Mouse (Mus musculus): ENCODE measurements around the gene Pik3r1.

Pik3r1 gene

DNA sequence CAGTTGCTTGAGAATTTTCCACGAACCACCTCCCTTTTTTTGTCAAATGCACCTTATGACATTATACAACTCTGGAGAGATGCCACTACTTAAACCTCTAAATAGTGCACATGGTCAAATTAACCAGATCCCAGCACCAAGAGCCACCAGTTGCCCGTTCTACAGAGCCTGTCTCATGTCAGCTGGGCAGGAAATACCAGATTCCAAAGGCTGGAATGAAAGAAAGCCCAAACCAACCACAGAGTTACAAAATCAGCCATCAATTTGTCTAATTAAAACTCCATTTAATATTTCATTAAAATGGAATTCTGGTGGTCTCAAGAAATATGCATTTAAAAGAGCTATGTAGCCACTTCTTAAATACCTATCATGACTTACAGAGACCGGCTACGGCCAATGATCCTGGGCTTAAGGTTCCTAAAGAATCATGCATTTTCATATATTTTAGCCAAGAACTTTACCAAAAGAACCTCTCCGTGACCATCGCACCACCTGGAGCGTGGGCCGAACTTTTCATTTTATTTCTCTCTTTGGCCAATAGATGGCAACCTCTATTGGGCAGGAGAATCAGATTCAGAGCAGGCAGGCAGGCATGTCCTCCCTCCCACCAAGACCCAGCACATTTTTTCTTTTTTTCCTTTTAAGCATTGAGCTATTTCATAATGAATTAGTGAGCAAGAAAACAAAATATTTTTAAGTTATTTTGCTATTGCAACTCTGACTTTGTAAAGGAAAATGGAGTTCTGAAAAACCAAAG lies 32.5 kb downstream of the Pik3r1 start:
- no peak for DNase-seq

DNA sequence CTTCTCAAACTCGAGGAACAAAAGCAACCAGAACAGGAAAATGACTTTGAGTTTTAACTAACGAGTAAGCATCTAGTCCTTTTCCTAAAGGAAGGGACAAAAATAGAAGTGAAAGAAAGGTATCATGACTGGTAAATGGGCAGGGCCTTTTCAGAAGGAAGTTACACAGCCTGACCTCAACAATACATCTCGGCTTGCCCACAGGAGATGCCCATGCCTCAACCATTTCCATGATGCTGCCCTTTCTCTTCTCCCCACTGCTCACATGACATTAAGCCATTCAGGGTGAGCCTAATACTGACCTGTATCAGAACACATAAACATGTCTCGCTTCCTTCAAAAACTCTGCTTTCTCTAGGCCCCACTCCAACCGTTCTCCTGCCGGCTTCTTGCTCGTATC lies 33.8 kb downstream of the Pik3r1 start:
- no peak for DNase-seq

DNA sequence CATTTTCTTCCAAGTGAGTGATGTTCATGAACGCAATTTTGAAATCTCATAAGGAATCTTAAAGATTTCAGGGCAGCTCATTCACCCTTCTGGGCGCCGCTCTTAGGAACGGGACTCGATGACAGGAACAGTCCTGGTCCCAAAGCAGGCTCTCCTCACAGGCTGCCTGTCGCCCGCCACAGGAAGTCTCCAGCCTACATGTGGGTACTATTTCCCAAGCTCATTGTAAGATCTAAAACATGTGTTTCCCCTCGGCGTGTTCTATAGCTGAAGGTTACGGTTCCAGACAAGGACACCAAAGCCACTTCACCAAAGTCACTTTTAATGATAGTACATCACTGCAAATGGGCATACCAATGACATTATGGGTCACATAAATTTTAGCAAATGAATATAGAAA lies 35.3 kb downstream of the Pik3r1 start:
- no peak for DNase-seq

DNA sequence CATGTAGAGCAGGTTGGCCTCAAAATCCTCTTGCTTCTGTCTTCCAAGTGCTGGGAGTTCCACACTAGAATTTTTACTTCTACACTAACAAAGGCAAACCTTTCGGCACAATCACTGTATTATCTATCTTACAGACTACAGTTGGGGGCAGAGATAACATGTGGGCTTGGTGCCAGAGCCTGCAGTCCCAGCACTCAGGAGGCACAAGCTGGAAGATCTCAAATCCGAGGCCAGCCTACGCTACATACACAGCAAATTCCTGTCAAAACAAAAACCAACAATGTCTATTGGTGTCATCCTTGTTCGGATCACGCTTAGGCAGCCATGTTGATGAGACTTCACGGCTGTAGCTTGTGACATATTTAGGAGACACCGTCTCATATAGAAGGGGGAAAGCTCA lies 36.2 kb downstream of the Pik3r1 start:
- no peak for DNase-seq

DNA sequence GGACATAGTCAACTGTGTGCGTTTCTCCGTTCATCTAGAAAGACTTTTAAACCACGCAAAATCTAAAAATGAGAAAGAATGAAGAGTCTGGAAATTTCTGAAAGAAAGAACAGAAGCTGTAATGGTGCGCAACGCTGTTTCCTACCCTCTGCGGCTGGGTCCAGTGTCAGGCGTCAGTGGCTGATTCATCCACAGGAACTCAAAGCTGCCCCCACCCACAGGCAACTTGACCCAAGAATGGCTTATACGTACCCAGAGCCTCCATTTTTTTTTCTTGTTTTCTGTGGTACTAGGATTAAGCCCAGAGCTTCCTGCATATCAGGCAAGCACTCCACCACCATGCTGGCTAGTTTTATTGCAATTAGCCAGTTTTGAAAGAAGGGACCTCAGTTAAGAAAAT lies 37.7 kb downstream of the Pik3r1 start:
- no peak for DNase-seq

DNA sequence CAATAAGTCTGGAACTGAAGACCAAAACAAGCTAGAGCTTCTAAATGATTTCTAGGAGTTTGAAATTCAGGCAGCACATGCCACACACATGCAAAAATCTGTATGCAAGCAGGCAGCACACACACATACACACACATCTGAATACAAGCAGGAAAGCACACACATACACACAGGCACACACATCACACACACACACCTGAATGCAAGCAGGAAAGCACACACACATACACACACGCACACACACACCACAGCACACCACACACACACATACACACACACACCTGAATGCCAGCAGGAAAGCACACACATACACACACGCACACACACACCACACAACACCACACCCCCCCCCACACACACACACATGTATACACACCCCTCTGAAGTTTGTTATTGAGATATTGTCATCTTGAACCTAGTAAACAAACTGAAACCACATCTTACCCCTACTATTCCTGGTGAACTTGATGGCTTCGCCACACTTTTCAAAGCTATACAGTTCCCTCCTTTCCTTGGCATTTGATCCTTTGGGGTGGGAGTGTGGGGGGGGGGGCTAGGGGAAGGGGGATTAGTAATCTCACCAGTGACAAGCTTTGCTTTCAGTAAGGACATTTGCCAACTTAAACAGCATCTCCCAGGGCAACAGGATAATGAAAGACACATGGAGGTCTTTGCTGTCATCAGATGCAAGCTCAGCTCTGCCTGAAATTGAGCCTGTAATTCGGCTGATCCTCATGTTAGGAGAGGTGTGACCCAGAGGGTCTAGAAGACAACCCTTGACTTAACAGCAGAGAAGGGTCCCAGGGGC lies 38.6 kb downstream of the Pik3r1 start:
- no peak for DNase-seq

DNA sequence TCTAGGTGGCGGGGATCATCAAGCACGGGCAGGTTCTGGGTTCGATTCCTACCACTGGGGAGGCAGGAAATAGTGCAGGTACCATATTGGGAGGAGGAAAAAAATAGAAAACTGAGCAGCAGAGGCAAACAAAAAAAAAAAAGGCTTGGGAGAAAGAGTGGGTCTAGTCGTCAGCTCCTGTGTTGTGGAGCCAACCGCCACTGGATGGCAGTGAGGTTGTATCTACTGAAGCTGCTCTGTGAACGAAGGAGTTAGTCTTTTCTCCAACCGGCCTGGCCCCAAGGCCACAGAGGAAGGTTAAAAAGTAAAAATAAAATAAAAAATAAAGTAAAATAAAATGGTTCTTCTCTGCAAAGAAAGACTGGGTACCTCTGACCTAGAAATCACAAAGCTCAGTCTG lies 39.2 kb downstream of the Pik3r1 start:
- DNase-seq = no peak

DNA sequence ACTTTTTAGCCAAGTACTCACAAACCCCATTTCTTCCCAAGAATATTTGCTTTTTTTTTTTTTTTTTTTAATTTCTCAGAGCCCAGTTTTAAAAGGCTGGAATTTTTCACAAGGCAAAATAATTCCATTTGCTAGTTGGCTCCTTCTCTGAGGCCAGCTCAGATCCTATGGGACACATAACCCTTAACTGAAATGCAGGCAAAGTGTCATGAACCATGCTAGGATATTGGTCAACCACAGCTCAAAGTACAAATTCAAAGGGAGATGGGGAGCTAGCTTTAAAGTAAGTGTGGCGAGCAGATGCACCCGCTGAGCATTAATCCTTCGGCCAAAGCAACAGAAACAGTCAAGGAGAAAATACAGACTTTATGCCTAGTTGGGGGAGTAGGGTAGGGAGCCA lies 39.7 kb downstream of the Pik3r1 start:
- DNase-seq = no peak

DNA sequence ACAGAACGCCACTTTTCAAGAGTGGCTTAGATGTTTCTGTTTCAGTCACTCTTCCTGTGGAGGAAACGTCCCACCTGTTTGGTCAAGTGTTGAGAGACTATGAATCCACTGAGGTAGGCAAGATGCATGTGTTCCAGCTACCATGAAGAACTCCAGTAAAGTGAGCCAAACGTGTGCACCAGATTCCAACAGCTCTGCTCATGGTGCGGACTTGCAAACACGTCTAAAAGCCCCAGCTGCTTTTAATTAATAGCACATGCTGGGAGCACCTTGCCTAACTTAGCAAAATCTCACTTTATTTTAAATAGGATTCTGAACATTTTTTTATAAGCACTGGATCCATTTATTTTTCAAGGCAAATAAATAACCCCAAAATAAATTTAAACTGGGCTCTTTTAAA lies 40.2 kb downstream of the Pik3r1 start:
- DNase-seq = no peak

DNA sequence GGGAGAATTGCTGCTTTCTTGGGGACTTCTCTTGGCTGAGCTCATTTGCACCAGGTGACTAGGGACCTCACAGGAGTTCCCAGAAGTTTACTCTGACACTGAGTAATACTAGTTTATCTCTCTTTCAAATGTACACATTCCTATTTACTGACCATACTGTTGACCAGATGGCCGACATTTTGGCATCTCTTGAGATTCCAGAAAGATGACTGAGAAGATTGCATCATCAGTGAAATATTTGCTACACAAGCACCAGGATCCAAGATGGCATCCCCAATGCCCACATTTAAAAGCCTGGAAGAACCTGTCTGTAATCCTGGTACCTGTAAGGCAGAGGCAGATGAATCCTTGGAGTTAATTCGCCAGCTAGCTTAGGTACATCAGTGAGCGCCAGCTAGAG lies 41.1 kb downstream of the Pik3r1 start:
- no peak for DNase-seq

DNA sequence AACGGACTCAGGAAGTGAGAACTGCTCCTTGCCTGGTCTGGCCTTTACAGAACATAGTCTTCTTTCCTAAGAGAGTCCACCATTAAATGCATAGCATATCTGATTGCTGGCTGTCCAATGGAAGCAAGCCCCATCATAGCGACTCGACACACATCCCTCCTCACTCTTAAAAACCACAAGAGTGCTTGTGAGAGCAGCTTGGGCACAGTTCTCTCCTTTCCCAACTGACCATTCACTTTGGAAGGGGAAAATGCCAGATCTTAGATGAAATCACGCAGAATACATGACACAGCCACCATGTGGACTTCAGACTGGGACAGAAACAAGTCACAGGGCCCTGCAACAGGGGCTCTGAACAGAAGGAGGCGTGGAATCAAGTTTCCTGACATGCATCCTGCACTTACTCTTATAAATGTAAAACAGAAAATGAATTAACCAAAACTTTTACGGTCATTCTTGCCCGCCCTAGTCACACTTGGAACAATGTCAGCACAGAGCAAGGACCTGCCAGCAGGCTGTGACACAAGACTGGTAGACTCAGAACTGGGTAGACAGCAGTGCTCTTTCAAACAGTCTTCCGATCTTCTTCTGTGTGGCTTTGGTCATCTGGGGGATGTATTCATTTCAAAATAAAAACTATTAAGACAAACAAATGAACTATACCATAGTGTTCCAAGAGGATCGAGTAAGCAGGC lies 46.0 kb downstream of the Pik3r1 start:
- no peak for DNase-seq

DNA sequence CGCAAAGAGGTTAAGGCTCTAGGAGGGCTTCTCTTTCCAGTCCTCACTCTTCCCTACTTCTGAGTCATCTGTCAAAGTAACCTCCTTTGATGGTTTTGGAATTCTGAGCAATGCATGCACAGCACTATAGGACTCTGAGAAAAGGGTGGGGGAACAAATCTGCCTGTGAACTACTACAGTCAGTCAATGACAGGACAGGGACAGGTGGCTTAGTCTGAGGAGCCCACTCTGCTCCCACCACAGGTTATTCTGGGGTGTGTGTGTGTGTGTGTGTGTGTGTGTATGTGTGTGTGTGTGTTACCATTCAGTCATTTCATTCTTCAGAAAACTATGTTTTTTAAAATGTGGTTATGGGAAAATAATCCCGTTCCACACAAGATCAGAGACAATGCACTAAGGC lies 46.9 kb downstream of the Pik3r1 start:
- no peak for DNase-seq

DNA sequence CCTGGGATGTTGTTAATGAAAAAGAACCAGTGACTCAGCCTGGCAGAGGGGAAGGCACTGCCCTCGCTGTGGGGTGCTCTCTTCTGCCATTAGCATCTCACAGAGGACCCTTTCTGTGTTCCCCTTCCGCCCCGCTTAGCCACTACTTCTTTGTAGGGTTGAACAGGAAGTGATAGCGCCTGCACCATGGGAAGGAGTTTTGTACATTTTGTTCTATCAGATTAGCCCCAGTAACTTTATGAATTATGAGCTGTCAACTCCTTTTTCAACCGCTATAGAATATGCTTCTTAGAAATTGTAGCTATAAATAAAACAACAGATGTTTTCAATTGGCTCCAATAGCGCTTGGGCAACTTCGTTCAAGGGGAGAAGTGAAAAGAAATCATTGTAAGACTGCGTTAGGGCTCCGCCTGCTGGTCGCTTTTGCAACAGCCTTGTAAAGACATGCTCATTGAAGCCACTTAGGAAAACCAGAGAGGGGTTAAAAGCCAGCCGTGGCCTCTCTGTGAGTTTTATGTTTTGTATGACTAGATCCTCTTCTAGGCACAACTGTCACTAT lies 48.6 kb downstream of the Pik3r1 start:
- peak; percentile 88 for DNase-seq

DNA sequence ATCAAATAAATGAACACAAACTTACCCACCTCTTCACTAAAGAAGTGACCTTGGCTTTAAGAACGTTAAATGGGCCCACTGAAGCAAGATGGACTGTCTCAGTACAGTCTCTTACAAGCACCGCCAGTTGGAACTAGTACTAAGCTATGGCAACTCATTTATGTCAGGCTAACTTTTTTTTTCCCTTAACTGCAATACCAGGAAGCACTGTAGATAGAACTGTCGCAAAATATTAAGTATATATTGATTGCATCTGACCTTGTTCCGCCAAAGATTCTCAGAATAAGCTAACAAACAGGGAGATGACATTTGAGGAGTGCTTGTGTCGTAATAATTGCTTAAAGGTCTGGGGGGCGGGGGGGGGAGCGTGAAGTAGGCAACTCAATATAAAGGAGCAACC lies 49.3 kb downstream of the Pik3r1 start:
- DNase-seq = no peak

DNA sequence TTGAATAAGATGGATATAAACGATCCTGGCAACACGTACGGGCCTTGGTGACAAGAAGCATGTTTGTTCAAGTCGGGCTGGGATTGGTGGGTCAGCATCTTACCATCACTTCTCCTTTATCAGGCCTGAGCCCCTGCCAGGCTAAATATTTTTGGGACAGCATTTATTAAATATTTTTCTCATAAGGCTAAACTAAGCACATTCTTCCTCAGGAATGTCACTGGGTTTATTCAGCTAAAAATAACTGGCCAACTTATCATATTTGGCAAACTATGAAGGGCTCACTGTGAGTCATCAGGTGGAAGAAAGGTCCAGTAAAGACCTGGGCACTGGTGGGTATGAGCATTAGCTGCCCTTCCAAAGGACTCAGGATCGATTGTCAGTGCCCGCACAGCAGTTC lies 50.2 kb downstream of the Pik3r1 start:
- DNase-seq = no peak

DNA sequence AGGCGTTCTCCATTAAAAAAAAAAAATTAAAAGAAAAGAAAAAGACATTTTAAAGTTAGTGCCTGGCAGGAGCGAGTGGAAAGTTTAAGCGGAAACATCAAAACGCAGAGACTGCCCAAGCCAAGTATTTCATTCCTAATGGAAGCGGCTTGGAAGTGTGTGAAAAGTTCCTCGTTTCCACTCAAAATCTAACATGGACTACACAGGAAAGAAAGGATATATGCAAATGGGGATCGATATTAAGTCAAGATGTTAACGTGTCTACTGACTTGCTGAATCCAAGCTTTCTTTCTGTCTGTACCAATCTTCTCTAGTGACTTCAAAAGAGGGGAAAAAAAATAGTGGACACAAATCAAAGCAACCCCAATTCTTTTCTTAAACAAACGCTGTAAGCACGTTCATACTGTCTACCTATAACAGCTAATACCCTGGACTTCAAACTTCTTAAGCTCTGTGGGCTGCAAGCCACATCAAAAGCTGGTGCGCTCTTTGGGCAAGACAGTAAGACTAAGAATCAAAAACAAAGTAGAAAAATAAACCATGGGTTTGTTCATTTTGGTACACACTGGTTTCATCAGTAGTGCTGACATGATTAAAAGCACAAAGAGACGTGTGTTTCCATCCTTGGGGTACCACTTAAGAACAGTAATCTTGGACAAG lies 54.5 kb downstream of the Pik3r1 start:
- no peak for DNase-seq

DNA sequence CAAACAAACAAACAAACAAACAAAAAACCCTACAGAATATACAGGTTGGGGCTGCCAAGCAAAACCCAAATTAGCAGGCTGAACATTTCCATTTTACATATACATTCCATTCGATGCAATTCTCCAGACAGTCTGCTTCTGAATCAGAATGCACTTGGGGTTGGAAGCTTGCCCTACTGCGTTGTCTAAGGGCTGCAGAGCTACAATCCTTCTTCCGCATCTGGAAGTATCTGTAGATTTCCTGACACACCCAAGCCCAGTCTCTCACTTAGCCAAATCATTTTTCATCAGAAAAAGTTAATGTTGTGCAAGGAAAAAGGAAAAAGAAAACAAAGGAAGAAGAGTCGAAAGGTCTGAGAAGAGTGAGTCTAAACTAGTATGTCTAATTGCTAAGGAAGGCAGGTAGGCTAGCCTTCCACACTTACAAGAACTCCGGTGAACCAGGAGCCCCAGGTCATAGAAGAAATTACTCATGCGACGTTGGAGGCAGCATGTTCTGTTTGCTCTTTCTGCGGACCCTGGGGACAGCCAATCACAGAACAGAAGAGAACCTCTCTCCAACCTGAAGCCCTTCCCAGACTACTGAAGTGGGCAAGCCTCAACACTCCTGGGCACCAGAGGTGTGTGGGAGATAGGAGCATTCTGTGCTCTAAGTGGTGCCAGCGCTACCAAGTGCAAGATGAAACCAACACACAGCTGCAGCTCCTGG lies 55.1 kb downstream of the Pik3r1 start:
- DNase-seq = no peak

DNA sequence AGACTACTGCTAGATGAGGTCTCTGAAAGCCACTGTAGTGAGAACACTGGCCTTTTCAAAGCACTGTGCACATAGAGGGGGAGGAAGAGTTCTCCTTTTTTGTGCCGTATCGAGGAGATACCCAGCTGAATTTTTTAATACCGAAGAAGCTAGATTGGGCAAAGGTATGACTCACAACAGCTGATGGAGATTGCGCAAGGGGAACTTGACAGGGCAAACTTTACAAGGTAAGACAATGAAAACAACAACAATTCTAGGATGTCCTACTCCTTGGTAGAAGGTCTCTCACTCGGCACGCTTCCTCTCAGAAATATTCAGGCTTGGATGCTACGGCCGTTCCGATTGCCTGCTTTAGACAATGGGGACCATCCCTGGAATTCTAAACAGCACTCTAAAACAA lies 55.9 kb downstream of the Pik3r1 start:
- DNase-seq = no peak

DNA sequence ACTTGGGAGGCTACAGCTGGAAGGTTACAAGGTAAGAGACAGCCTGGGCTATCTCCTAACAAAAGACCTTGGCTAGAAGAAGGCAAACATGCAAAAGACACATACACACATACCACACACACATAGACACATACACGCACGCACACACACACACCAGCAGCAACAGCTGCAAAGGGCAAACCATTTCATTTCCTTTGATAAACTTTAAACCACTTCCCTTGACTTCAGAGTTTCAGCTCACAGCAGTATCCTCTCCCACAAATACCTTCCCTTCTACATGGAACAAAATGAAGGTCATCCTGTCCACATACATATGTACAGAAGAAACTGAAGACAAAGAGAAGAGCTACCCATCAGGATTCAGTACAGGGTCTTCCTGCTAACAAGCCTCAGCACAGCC lies 56.7 kb downstream of the Pik3r1 start:
- no peak for DNase-seq

DNA sequence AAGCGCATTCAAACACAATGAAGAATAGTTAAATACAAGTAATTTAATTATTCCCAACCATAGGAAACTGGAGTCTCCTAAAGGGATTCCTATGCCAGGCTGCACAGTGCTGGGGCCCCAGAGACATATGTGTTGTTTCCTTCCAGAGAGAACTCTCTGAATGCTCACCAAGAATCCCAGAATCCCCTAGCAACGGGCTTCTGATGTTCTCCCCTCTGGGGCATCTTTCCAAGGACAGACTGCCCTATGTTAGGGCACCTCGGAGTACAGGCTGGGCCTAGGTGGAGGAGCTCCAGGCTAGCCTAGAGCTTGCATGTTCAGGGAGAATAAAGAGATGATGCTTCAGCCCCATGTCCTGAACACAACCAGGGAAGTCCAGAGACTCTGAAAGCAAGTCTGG lies 58.2 kb downstream of the Pik3r1 start:
- no peak for DNase-seq

DNA sequence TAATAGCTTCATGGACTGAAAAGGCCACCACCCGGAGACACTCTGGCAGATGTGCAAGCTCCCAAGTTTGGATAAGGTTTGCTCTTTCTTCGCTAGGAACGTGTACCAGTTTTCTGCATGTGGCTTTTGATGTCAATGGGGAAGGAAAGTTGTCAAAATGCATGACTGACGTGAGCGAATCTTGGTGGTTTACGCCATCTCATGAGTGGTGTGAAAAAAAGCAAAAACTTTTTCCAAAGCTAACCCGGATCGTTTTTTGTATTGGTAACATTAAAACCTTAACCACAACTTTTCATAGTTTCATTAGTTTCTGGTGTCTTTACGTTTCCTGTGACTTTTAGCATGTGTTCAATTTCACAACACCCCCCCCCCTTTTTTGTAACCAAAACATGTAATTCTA lies 60.8 kb downstream of the Pik3r1 start:
- DNase-seq = no peak

DNA sequence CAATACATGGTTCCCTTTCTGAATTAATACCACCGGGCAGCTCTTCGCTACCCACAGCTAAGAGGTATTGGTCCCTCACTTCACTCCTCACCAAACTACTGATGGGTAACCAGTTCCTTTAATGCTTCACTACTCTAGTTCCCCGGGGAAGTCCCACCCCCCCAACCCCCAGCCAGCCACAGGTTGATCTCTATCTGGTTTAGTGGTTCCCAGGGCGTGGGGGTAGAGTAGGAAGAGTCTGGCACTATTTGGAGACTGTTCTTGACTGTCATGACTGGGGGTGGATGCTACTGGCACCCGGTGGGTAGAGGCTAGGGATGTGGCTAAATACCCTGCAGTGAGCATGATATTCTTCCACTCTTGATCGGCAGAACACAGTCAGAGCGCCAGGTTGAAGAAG lies 61.6 kb downstream of the Pik3r1 start:
- DNase-seq = no peak
